Mouse (Mus musculus): Measurements from ENCODE around the gene Nudt2. TPM values are rescaled to one million over a fixed set of nuclear protein-coding genes. Genes with fewer than 3 reads are reported as not detected.

Nudt2 gene
- polyA plus RNA-seq, 1 experiment from 2014 or later, result 54.4 TPM

GRCm38 (mm10) chr4:41513714-41514113, 48.8 kb downstream of the Nudt2 start:
- H3K4me3 ChIP-seq (ENCODE audit: low read length), result no peak overlapping the region
- H3K9ac ChIP-seq (replicated peaks; ENCODE audit: low read length), result no peak overlapping the region
- no peaks in the 10 kb centered on the region for H3K9me3 ChIP-seq (ENCODE audit: low read length)
- peaks cover 6% of the 10 kb centered on the region for H3K27me3 ChIP-seq (ENCODE audit: insufficient read depth, low read length)
- no peak overlapping the region for H3K27ac ChIP-seq (ENCODE audit: low read length)
- WGBS, result 17% methylated on average over 8 of the region's 8 CpGs
- no peak for ATAC-seq (ENCODE audit: low FRiP score, low TSS enrichment)
- no peaks in the 10 kb centered on the region for H3K4me1 ChIP-seq (ENCODE audit: insufficient read depth, low read length)
- no peak overlapping the region for H3K4me2 ChIP-seq (replicated peaks; ENCODE audit: low read depth, low read length)
- no peaks in the 10 kb centered on the region for H3K36me3 ChIP-seq (ENCODE audit: insufficient read depth, low read length)

DNA sequence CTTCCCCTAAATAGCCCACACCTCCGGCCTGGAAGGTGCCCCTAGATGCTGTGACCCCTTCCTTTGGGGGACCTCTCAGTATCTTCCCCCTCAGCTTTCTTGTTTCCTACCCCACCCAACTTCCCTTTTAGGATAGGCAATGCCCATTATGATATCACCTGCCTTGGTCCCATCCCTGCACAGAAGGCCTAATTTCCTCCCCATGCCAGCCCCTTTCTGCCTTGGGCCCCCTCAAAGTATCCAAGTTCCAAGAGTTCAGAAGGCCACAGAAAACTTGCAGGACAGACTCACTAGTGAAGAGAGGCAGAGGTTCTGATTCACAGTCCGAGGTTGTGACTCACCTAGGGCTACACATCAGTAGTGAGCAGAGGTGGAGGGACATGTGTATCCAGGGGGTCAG, 52.3 kb downstream of the Nudt2 start, which contains the start of gene 1110017D15Rik:
Gene 1110017D15Rik (minus strand): TSS at position 101 of the 400 bp plus-strand sequence.
- no peak within 1 kb of the TSS for H3K4me2 ChIP-seq (replicated peaks; ENCODE audit: low read depth, low read length)
- no peak within 1 kb of the TSS for H3K9ac ChIP-seq (replicated peaks; ENCODE audit: low read length)
- peaks cover 3% of the 10 kb centered on the region; the same call in 1 of the 2 replicates for H3K4me1 ChIP-seq (ENCODE audit: insufficient read depth, low read length)
- H3K27ac ChIP-seq (ENCODE audit: low read length), result no peak within 1 kb of the TSS
- H3K36me3 ChIP-seq (ENCODE audit: insufficient read depth, low read length), result no peaks in the 10 kb centered on the region
- no peak within 1 kb of the TSS for H3K4me3 ChIP-seq (ENCODE audit: low read length)
- WGBS, result 88% methylated on average over 2 of the region's 2 CpGs
- H3K9me3 ChIP-seq (ENCODE audit: low read length), result no peaks in the 10 kb centered on the region
- H3K27me3 ChIP-seq (ENCODE audit: insufficient read depth, low read length), result peaks cover 4% of the 10 kb centered on the region
- no peak for ATAC-seq (ENCODE audit: low FRiP score, low TSS enrichment)

GRCm38 (mm10) chr4:41518349-41518748, 53.4 kb downstream of the Nudt2 start:
- Histone ChIP-seq H3K27ac (ENCODE audit: low read length) (no peak overlapping the region), H3K9ac (replicated peaks; ENCODE audit: low read length) (no peak overlapping the region), H3K4me3 (ENCODE audit: low read length) (no peak overlapping the region), H3K36me3 (ENCODE audit: insufficient read depth, low read length) (no peaks in the 10 kb centered on the region), H3K4me2 (replicated peaks; ENCODE audit: low read depth, low read length) (no peak overlapping the region), H3K27me3 (ENCODE audit: insufficient read depth, low read length) (peaks cover 4% of the 10 kb centered on the region), H3K4me1 (ENCODE audit: insufficient read depth, low read length) (peaks cover 8% of the 10 kb centered on the region; the same call in 1 of the 2 replicates), H3K9me3 (ENCODE audit: low read length) (no peaks in the 10 kb centered on the region)
- ATAC-seq (ENCODE audit: low FRiP score, low TSS enrichment), result no peak
- 71% methylated on average over 7 of the region's 7 CpGs for WGBS

GRCm38 (mm10) chr4:41519195-41519594, 54.2 kb downstream of the Nudt2 start:
- H3K4me2 ChIP-seq (replicated peaks; ENCODE audit: low read depth, low read length), result no peak overlapping the region
- no peak for ATAC-seq (ENCODE audit: low FRiP score, low TSS enrichment)
- no peak overlapping the region for H3K27ac ChIP-seq (ENCODE audit: low read length)
- H3K4me1 ChIP-seq (ENCODE audit: insufficient read depth, low read length), result peaks cover 8% of the 10 kb centered on the region; the same call in 1 of the 2 replicates
- no peak overlapping the region for H3K9ac ChIP-seq (replicated peaks; ENCODE audit: low read length)
- no peaks in the 10 kb centered on the region for H3K9me3 ChIP-seq (ENCODE audit: low read length)
- H3K27me3 ChIP-seq (ENCODE audit: insufficient read depth, low read length), result no peaks in the 10 kb centered on the region; the same call in 1 of the 2 replicates
- no peaks in the 10 kb centered on the region for H3K36me3 ChIP-seq (ENCODE audit: insufficient read depth, low read length)
- whole genome bisulfite sequencing, result 90% methylated on average over 5 of the region's 5 CpGs
- no peak overlapping the region for H3K4me3 ChIP-seq (ENCODE audit: low read length)

DNA sequence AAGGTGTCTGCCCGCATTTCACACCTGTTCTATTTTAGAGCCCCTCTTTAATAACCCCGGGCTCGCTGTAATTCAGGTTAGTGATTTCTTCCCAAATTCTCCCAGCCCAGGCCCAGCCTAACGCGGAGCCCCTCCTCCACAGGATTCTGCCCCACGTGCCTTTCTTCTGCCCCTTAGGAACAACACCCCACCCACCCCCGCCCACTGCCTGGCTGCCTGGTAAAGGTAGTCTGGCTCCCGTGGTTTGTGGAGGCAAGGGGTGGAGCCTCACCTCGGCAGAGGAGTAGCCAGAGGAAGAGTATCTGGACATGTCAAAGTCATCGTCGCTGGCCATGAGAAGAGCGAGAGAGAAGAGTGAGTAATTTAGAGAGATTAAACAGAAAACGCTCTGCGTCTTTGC, 55.7 kb downstream of the Nudt2 start:
- Histone ChIP-seq H3K4me3 (ENCODE audit: low read length) (no peak overlapping the region), H3K27ac (ENCODE audit: low read length) (no peak overlapping the region), H3K4me1 (ENCODE audit: insufficient read depth, low read length) (peaks cover 8% of the 10 kb centered on the region; the same call in 1 of the 2 replicates), H3K27me3 (ENCODE audit: insufficient read depth, low read length) (no peaks in the 10 kb centered on the region), H3K9ac (replicated peaks; ENCODE audit: low read length) (no peak overlapping the region), H3K36me3 (ENCODE audit: insufficient read depth, low read length) (no peaks in the 10 kb centered on the region), H3K4me2 (replicated peaks; ENCODE audit: low read depth, low read length) (no peak overlapping the region), H3K9me3 (ENCODE audit: low read length) (no peaks in the 10 kb centered on the region)
- ATAC-seq (ENCODE audit: low FRiP score, low TSS enrichment), result no peak
- 39% methylated on average over 14 of the region's 14 CpGs for WGBS

- Histone ChIP-seq H3K4me3 (ENCODE audit: low read length) (no peak overlapping the region), H3K4me1 (ENCODE audit: insufficient read depth, low read length) (peaks cover 13% of the 10 kb centered on the region), H3K9me3 (ENCODE audit: low read length) (no peaks in the 10 kb centered on the region), H3K27ac (ENCODE audit: low read length) (no peak overlapping the region), H3K9ac (replicated peaks; ENCODE audit: low read length) (no peak overlapping the region), H3K36me3 (ENCODE audit: insufficient read depth, low read length) (no peaks in the 10 kb centered on the region), H3K4me2 (replicated peaks; ENCODE audit: low read depth, low read length) (no peak overlapping the region), H3K27me3 (ENCODE audit: insufficient read depth, low read length) (no peaks in the 10 kb centered on the region; the same call in 1 of the 2 replicates)
- 71% methylated on average over 6 of the region's 6 CpGs for WGBS
- no peak for ATAC-seq (ENCODE audit: low FRiP score, low TSS enrichment)
These were observed 57.2 kb downstream of the Nudt2 start for GRCm38 (mm10) chr4:41522136-41522535.

GRCm38 (mm10) chr4:41522788-41523187, 57.8 kb downstream of the Nudt2 start:
- WGBS, result 36% methylated on average over 5 of the region's 5 CpGs
- ATAC-seq (ENCODE audit: low FRiP score, low TSS enrichment), result no peak
- no peaks in the 10 kb centered on the region; the same call in 1 of the 2 replicates for H3K27me3 ChIP-seq (ENCODE audit: insufficient read depth, low read length)
- no peak overlapping the region for H3K4me2 ChIP-seq (replicated peaks; ENCODE audit: low read depth, low read length)
- H3K4me3 ChIP-seq (ENCODE audit: low read length), result no peak overlapping the region
- H3K27ac ChIP-seq (ENCODE audit: low read length), result no peak overlapping the region
- H3K4me1 ChIP-seq (ENCODE audit: insufficient read depth, low read length), result peaks cover 18% of the 10 kb centered on the region
- H3K9me3 ChIP-seq (ENCODE audit: low read length), result no peaks in the 10 kb centered on the region
- no peaks in the 10 kb centered on the region for H3K36me3 ChIP-seq (ENCODE audit: insufficient read depth, low read length)
- H3K9ac ChIP-seq (replicated peaks; ENCODE audit: low read length), result 0 out of 2 replicates have a peak overlapping the region, but pooled peaks have one; percentile 4

DNA sequence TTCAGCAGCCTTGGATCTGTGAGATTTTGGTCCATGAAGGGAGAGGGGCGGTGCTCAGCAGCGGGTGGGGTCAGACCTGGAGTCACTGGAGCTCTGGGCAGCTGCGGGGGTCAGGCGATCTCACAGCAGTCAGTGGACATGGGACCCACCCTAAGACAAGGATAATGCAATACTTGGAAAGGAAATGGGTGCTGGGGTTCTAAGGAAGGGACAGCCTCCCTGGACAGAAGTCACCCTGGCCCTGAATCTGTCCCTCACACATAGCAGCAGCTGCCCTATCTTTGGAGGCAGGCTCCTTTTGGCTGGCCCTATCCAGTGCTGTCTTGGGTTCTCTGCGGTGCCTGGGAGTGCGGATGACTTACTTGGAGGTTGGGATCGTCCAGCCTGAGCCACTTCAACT, 58.9 kb downstream of the Nudt2 start:
- no peak overlapping the region for H3K9ac ChIP-seq (replicated peaks; ENCODE audit: low read length)
- no peak overlapping the region for H3K4me2 ChIP-seq (replicated peaks; ENCODE audit: low read depth, low read length)
- peaks cover 28% of the 10 kb centered on the region for H3K4me1 ChIP-seq (ENCODE audit: insufficient read depth, low read length)
- H3K9me3 ChIP-seq (ENCODE audit: low read length), result no peaks in the 10 kb centered on the region
- no peak for ATAC-seq (ENCODE audit: low FRiP score, low TSS enrichment)
- 73% methylated on average over 7 of the region's 7 CpGs for WGBS
- no peak overlapping the region for H3K27ac ChIP-seq (ENCODE audit: low read length)
- H3K36me3 ChIP-seq (ENCODE audit: insufficient read depth, low read length), result no peaks in the 10 kb centered on the region
- H3K27me3 ChIP-seq (ENCODE audit: insufficient read depth, low read length), result no peaks in the 10 kb centered on the region; the same call in 1 of the 2 replicates
- no peak overlapping the region for H3K4me3 ChIP-seq (ENCODE audit: low read length)

DNA sequence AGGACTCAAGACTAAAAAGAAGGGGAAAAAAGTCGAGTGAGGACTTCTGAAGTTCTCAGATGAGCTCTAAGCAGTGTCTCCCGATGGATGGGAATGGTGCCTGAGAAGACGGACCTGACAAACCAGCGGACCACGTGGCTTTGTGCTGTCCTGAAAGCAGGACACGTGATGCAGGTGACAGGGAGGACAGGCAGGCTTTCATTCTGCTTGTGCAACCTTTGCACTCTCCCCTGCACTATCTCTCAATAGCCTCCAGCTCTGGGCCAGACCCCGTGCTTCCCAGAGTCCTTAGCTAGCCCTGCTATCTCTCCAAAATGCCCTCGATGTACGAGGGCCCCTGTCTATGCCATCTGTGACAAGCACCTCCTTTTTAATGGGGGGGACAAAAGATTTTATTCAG, 59.9 kb downstream of the Nudt2 start:
- Histone ChIP-seq H3K27me3 (ENCODE audit: insufficient read depth, low read length) (no peaks in the 10 kb centered on the region; the same call in 1 of the 2 replicates), H3K36me3 (ENCODE audit: insufficient read depth, low read length) (no peaks in the 10 kb centered on the region), H3K27ac (ENCODE audit: low read length) (no peak overlapping the region), H3K4me3 (ENCODE audit: low read length) (no peak overlapping the region), H3K4me2 (replicated peaks; ENCODE audit: low read depth, low read length) (no peak overlapping the region), H3K9ac (replicated peaks; ENCODE audit: low read length) (no peak overlapping the region), H3K4me1 (ENCODE audit: insufficient read depth, low read length) (peaks cover 28% of the 10 kb centered on the region), H3K9me3 (ENCODE audit: low read length) (no peaks in the 10 kb centered on the region)
- ATAC-seq (ENCODE audit: low FRiP score, low TSS enrichment), result no peak
- WGBS, result 77% methylated on average over 9 of the region's 9 CpGs

DNA sequence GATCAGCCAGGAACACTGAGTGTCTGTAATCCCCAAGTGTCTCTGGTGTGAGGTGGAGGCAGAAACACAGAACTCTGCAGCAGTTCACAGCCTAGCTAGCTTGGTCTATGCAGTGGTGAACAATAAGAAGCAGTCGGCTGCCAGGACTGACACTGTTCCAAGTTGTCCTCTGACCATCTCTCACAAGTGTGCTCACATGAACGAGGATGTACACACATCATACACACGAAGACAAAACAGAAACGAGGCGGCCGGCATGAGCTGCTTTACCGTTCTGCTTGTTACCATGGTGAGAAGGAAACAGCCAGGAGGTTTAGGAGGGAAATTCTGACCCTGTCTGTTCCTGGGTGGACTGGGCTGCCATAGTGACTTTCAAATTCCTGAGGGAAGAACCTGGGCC, 61.6 kb downstream of the Nudt2 start:
- Histone ChIP-seq H3K4me2 (replicated peaks; ENCODE audit: low read depth, low read length) (no peak overlapping the region), H3K27me3 (ENCODE audit: insufficient read depth, low read length) (no peaks in the 10 kb centered on the region; the same call in 1 of the 2 replicates), H3K36me3 (ENCODE audit: insufficient read depth, low read length) (no peaks in the 10 kb centered on the region), H3K4me3 (ENCODE audit: low read length) (no peak overlapping the region), H3K4me1 (ENCODE audit: insufficient read depth, low read length) (peaks cover 28% of the 10 kb centered on the region), H3K9me3 (ENCODE audit: low read length) (no peaks in the 10 kb centered on the region), H3K27ac (ENCODE audit: low read length) (no peak overlapping the region), H3K9ac (replicated peaks; ENCODE audit: low read length) (no peak overlapping the region)
- ATAC-seq (ENCODE audit: low FRiP score, low TSS enrichment), result no peak
- 53% methylated on average over 7 of the region's 7 CpGs for WGBS
